ENCODE assay signal across 11 mouse cellular contexts in the genomic region with DNA sequence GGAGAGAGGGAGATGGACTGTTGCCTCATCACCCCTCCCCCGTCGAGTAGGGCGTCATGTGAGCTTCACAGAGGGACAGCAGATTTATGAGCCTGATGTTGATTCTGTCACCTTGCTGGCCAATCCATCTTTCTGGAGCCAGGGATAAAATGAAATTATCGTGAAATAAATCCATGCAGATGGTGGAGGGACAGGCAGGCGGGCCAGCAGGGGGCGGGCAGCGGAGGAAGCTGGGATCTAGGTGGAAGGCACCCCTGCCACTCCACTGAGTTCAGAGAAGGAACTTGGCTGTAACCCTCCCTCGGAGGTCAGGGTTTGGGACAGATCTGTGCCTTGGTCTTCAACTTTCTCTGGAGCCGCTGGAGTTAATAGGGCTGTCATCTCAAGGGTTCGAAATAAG. TPM values are rescaled to one million over a fixed set of nuclear protein-coding genes. Genes with fewer than 3 reads are reported as not detected.
DNase-seq lines count a peak whose midpoint lies in the region; ATAC-seq and TF ChIP-seq lines count a peak whose summit lies in the region.
"Had no signal": no experiment of that assay in that cellular context is flagged by ENCODE, and none has a peak within 500 bp of the region (broad histone marks: within the 10 kb centered on the region; RNA-seq: fewer than 3 reads in every experiment).

No protein-coding gene starts in this region.

- H3K36me3 ChIP-seq in hindbrain, embryonic 13.5 days = no peaks in the 10 kb centered on the region
- no peaks in the 10 kb centered on the region for H3K36me3 ChIP-seq in hindbrain, embryonic 12.5 days
- H3K36me3 ChIP-seq in neural tube, embryonic 15.5 days = no peaks in the 10 kb centered on the region
- H3K36me3 ChIP-seq: neural tube, embryonic 12.5 days had no signal

- no peak overlapping the region for H3K4me2 ChIP-seq in hindbrain, embryonic 13.5 days
- H3K4me2 ChIP-seq in hindbrain, embryonic 12.5 days (replicated peaks) = no peak overlapping the region; the same call in 1 of the 2 replicates
- no peak overlapping the region for H3K4me2 ChIP-seq in neural tube, embryonic 15.5 days
- H3K4me2 ChIP-seq: neural tube, embryonic 12.5 days had no signal

- H3K9me3 ChIP-seq in hindbrain, embryonic 13.5 days = no peaks in the 10 kb centered on the region
- H3K9me3 ChIP-seq in hindbrain, embryonic 12.5 days (replicated peaks) = no peaks in the 10 kb centered on the region
- H3K9me3 ChIP-seq in neural tube, embryonic 15.5 days (replicated peaks) = no peaks in the 10 kb centered on the region
- H3K9me3 ChIP-seq: neural tube, embryonic 12.5 days had no signal

- peaks cover 55% of the 10 kb centered on the region for H3K4me1 ChIP-seq in hindbrain, embryonic 13.5 days (replicated peaks)
- H3K4me1 ChIP-seq in hindbrain, embryonic 12.5 days = peaks cover 50% of the 10 kb centered on the region
- peaks cover 48% of the 10 kb centered on the region for H3K4me1 ChIP-seq in neural tube, embryonic 15.5 days

- peak overlapping the region; percentile 43; the same call in 1 of the 2 replicates for H3K9ac ChIP-seq in hindbrain, embryonic 13.5 days
- H3K9ac ChIP-seq in hindbrain, embryonic 12.5 days = no peak overlapping the region
- no peak overlapping the region for H3K9ac ChIP-seq in neural tube, embryonic 15.5 days (replicated peaks)
- H3K9ac ChIP-seq: neural tube, embryonic 12.5 days had no signal

- no peak overlapping the region for H3K27ac ChIP-seq in hindbrain, embryonic 13.5 days
- no peak overlapping the region for H3K27ac ChIP-seq in hindbrain, embryonic 12.5 days
- no peak overlapping the region for H3K27ac ChIP-seq in neural tube, embryonic 15.5 days (replicated peaks)
- H3K27ac ChIP-seq: neural tube, embryonic 12.5 days had no signal

- peak; percentile 40 for DNase-seq in neural tube, embryonic 10.5 days (ENCODE audit: extremely low spot score, low spot score)
- DNase-seq in brain, embryonic 14.5 days (ENCODE audit: low read depth) = peak; percentile 47
- DNase-seq in cerebellum, adult 9-11 months = no peak

- H3K4me3 ChIP-seq in hindbrain, embryonic 13.5 days = no peak overlapping the region
- no peak overlapping the region for H3K4me3 ChIP-seq in hindbrain, embryonic 12.5 days
- no peak overlapping the region for H3K4me3 ChIP-seq in neural tube, embryonic 15.5 days (replicated peaks)
- H3K4me3 ChIP-seq: neural tube, embryonic 12.5 days had no signal

- H3K27me3 ChIP-seq in hindbrain, embryonic 13.5 days = peaks cover 67% of the 10 kb centered on the region
- H3K27me3 ChIP-seq in hindbrain, embryonic 12.5 days = peaks cover 70% of the 10 kb centered on the region
- peaks cover 66% of the 10 kb centered on the region for H3K27me3 ChIP-seq in neural tube, embryonic 15.5 days (replicated peaks)

- no peak for TF ChIP-seq POLR2A in brain, embryonic 14.5 days (IDR thresholded peaks at IDR 0.05; ENCODE audit: borderline replicate concordance, extremely low read depth, insufficient read depth, insufficient read length, poor library complexity, severe bottlenecking)

- ATAC-seq in hindbrain, embryonic 13.5 days (ENCODE audit: low FRiP score) = no peak
- ATAC-seq in hindbrain, embryonic 12.5 days (ENCODE audit: low FRiP score) = no peak
- no peak for ATAC-seq in neural tube, embryonic 15.5 days (ENCODE audit: low FRiP score)
- 0 out of 2 replicates have a peak, but pooled peaks have one; percentile 31 for ATAC-seq in megakaryocyte progenitor cell, adult 5-6 weeks (replicated peaks; ENCODE audit: poor library complexity)
- ATAC-seq: inflammation-experienced regulatory T-cells, adult 6 months had no signal

- peak; percentile 62 for TF ChIP-seq CTCF in brain, embryonic 14.5 days (IDR thresholded peaks at IDR 0.05; ENCODE audit: borderline replicate concordance, extremely low read depth, insufficient read depth, insufficient read length)

- WGBS in hindbrain, embryonic 13.5 days = 17% methylated on average over 10 of the region's 10 CpGs
- 29% methylated on average over 10 of the region's 10 CpGs for WGBS in hindbrain, embryonic 12.5 days
- WGBS in neural tube, embryonic 15.5 days = 21% methylated on average over 10 of the region's 10 CpGs

RNA-seq across cellular contexts. Expression of a gene that starts 11.9 kb away (rescaled TPM):
- not detected in 2 replicates for polyA plus RNA-seq in hindbrain, embryonic 13.5 days (2015; fragmentation: Nextera tagmentation; extraction: Ambion mirVana)
- not detected in 2 replicates for polyA plus RNA-seq in hindbrain, embryonic 12.5 days (2016; fragmentation: Nextera tagmentation; extraction: Ambion mirVana)
- polyA plus RNA-seq in neural tube, embryonic 15.5 days (2015; fragmentation: Nextera tagmentation; extraction: Ambion mirVana) = not detected in 2 replicates
- polyA plus RNA-seq in brain, embryonic 14.5 days (2012; rRNA removed) = not detected in 2 replicates
- total RNA-seq in megakaryocyte progenitor cell, adult 5-6 weeks (2015) = not detected in 2 replicates
- not detected in 2 replicates for total RNA-seq in megakaryocyte progenitor cell, adult 5-6 weeks (2017)
- total RNA-seq: granulocyte monocyte progenitor cell, adult 5-6 weeks had no signal
- polyA plus RNA-seq: inflammation-experienced regulatory T-cells, adult 6 months; lung, embryonic 16.5 days; neural tube, embryonic 12.5 days had no signal

RNA-seq across cellular contexts. Expression of a gene that starts 23.2 kb away (rescaled TPM):
- 8.1 and 8.6 TPM in 2 replicates for polyA plus RNA-seq in hindbrain, embryonic 13.5 days (2015; fragmentation: Nextera tagmentation; extraction: Ambion mirVana)
- polyA plus RNA-seq in hindbrain, embryonic 12.5 days (2016; fragmentation: Nextera tagmentation; extraction: Ambion mirVana) = 5.4 and 6.8 TPM in 2 replicates
- 6.9 and 11.0 TPM in 2 replicates for polyA plus RNA-seq in neural tube, embryonic 15.5 days (2015; fragmentation: Nextera tagmentation; extraction: Ambion mirVana)
- 8.4 and 8.7 TPM in 2 replicates for polyA plus RNA-seq in brain, embryonic 14.5 days (2012; rRNA removed)
- 0.84 TPM in 1 of 2 replicates, not detected in the other for total RNA-seq in megakaryocyte progenitor cell, adult 5-6 weeks (2015)
- total RNA-seq in megakaryocyte progenitor cell, adult 5-6 weeks (2017) = 0.92 TPM in 1 of 2 replicates, not detected in the other
- total RNA-seq: granulocyte monocyte progenitor cell, adult 5-6 weeks had no signal

RNA-seq across cellular contexts. Expression of a gene that starts 43.9 kb away (rescaled TPM):
- polyA plus RNA-seq in hindbrain, embryonic 13.5 days (2015; fragmentation: Nextera tagmentation; extraction: Ambion mirVana) = 119 and 128 TPM in 2 replicates
- polyA plus RNA-seq in hindbrain, embryonic 12.5 days (2016; fragmentation: Nextera tagmentation; extraction: Ambion mirVana) = 126 and 129 TPM in 2 replicates
- 85.1 TPM in 2 replicates for polyA plus RNA-seq in neural tube, embryonic 15.5 days (2015; fragmentation: Nextera tagmentation; extraction: Ambion mirVana)
- 128 and 143 TPM in 2 replicates for polyA plus RNA-seq in brain, embryonic 14.5 days (2012; rRNA removed)
- 17.0 and 19.8 TPM in 2 replicates for total RNA-seq in megakaryocyte progenitor cell, adult 5-6 weeks (2015)
- 31.2 and 40.9 TPM in 2 replicates for total RNA-seq in megakaryocyte progenitor cell, adult 5-6 weeks (2017)
